Mouse (Mus musculus) R1 (cell line): Measurements from ENCODE around the gene Lin28b.

Source experiments
- DNase-seq: peaks from one replicate; pipeline ENCODE4 v3.0.0-alpha.2; 2018; ENCODE audit warnings: low read depth, low spot score

Lin28b gene

GRCm38 (mm10) chr10:45411741-45412140 lies 74.5 kb downstream of the Lin28b start:
- no peak for DNase-seq

DNA sequence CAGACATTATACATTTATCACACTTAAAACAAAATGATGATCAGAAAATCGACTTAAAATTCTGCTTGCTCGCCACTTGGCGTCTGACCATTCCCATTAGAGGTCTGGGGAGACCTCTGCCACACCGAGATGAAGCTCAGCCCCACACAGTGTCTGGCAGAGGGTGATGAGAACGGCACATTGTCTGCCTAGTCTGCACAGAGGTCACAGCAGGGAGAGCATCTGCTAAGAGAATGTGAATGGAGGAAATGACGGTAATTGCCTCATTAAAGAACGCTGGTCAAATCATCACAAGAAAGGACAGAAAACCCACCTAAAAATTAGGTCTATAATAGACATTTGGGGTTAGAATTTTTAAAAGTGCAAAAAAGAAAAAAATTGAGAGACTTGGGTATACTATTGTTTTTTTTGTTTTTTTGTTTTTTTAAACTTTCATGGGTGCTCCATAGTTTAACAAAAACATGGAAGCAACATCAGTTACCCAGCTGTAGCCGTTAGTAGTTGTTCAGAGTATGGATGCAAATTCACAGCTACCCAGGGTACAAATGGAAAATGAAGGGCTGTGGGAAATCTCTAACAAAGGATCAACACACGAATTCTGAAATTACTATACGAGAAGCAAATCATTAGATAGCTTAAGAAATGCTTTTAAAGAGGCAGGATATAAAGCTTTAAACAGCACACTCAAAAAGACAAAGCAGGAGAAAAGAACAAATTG lies 75.4 kb downstream of the Lin28b start:
- peak; percentile 11 for DNase-seq

GRCm38 (mm10) chr10:45399702-45400243 lies 86.4 kb downstream of the Lin28b start:
- DNase-seq = no peak

DNA sequence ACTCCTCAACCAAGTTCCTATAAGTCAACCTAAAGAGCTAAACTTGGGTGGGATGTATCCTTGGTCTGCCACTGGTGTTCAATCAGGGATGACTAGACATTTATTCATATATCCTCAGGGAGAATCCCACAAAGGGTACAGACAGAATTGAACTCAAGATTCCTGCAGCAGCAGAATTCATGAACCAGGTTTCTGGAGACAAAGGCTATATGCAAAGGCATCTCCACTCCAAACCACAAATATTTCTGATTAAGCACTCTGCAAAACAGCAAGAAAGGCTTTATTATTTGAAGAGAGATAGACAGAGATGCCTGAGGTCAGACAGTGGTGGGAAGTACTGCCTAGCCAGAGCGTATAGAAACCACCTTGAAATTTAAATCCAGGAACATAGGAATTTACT lies 88.0 kb downstream of the Lin28b start:
- DNase-seq = no peak

DNA sequence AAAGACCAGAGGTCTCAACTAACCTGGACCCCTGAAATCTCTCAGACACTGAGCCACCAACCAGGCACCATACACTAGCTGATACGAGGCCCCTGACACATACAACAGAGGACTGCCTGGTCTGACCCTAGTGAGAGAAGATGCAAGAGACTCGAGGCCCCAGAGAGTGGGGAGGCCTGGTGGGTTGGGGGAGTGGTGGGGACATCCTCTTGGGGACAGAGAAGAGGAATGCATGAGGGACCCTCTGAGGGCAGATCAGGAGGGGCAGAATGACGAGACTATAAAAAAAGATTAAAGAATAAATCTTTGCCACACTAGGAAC lies 103.6 kb downstream of the Lin28b start:
- DNase-seq = no peak

DNA sequence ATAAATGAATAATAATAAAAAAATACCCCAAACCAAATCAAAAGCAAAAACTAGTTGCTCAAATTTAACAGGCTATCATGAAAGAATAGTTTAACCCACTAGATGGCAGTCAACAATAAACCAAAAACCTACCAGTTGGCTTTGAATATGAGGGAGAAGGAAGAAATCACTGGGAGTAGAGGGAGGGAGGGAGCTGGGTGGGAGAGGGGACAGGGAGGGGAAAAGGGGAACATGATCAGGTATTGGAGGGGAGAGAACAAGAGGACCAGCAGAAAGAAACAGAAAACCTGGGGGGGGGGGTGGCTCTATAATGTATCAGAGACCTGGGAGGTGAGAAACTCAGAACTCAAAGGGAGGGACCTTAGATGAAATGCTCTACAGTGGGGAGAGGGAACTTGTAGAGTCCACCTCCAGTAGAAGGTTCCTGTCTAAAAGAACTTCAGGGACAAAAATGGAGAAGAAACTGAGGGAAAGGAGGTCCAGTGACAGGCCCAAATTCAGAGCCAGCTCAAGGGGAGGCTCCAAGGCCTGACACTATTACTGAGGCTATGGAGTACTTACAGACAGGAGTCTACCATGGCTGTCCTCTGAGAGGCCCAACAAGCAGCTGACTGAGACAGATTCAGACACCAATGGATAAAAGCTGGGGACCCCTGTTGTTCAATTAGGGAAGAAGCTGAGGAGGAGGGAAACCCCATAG lies 104.1 kb downstream of the Lin28b start:
- peak; percentile 17 for DNase-seq

DNA sequence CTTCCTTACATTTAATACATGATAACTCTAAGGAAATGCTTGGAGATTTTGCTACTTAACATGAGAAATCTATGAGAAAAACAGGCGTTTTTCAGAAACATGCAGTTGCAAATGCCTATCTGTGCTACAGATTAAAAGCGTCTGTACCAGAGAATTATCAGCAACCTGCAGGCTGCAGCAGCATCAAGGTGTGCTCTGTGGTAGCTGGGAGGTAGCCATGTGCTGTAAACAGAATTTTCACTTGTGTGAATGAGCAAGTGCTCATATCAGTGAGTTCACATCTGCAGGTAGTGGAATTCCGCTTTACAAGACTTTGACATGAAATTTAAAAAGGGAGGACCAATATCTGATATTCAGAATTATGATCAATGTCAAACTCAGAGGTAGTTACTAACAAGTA lies 107.9 kb downstream of the Lin28b start:
- no peak for DNase-seq

- peak; percentile 74 for DNase-seq
Measured at GRCm38 (mm10) chr10:45372994-45373692, 113.1 kb downstream of the Lin28b start.

- no peak for DNase-seq
Measured at GRCm38 (mm10) chr10:45370545-45370944, 115.7 kb downstream of the Lin28b start.

GRCm38 (mm10) chr10:45369639-45370038 lies 116.6 kb downstream of the Lin28b start:
- no peak for DNase-seq

GRCm38 (mm10) chr10:45366987-45367705 lies 119.0 kb downstream of the Lin28b start:
- no peak for DNase-seq

GRCm38 (mm10) chr10:45363396-45363795 lies 122.8 kb downstream of the Lin28b start:
- DNase-seq = no peak

DNA sequence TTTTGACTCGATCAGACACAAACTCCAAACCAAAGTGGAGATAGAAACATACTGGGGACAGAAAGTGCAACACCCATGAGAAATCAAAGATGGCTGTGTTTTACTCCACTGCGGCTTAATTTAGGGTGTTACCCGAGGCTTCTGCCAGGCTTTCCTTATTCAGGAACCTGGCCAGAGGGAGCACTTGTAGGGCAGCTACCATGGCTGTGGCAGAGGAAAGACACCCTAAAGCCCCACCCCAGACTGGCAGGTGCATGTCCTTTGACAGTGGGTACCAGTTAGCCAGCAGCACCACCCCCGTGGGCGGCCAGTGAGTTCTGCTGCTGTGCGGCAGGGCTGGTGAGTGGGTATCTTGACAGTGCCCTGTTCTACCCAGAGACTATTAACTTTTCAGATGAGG lies 130.1 kb downstream of the Lin28b start:
- no peak for DNase-seq

- DNase-seq = peak; percentile 39
Measured at GRCm38 (mm10) chr10:45348143-45348542, 138.1 kb downstream of the Lin28b start.

DNA sequence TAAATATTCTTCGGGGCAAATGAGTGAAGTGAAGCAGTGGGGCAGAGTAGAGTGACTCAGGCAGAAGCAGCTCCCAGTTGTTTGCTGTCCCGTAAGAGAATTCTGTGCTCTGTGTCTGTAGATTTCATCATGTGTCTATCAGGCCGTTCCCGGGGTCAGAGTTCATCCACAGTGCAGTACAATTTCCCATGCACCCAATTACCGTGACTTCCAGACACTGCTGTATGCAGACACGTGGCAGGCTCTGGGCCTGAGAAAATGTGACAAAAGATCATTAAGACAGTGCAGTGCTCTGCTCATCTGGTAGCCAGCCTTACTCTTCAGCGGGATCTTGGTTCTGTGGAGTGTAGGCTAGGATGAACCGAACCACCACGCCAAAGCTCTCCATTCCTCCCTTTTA lies 141.0 kb downstream of the Lin28b start:
- DNase-seq = no peak

GRCm38 (mm10) chr10:45344381-45344780 lies 141.8 kb downstream of the Lin28b start:
- DNase-seq = peak; percentile 54

DNA sequence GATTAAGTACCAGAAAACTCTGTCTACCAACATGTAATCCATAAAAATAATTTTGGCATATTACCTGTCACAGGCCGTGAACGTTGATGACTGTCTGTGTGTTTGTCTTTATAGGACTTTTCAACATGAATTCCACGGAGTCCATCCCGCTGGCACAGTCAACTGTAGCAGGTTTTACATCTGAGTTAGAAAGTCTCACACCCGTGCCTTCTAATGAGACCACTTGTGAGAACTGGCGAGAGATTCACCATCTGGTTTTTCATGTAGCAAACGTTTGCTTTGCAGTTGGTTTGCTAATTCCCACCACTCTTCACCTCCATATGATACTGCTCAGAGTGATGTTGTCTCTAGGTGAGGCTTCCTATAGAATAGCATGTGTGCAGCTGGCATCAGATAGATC lies 147.1 kb downstream of the Lin28b start:
- DNase-seq = no peak

GRCm38 (mm10) chr10:45335434-45336422 lies 150.5 kb downstream of the Lin28b start, which contains the start of gene Bves:
TSS of gene Bves (plus strand) at chr10:45335772.
- DNase-seq = peak; percentile 44

DNA sequence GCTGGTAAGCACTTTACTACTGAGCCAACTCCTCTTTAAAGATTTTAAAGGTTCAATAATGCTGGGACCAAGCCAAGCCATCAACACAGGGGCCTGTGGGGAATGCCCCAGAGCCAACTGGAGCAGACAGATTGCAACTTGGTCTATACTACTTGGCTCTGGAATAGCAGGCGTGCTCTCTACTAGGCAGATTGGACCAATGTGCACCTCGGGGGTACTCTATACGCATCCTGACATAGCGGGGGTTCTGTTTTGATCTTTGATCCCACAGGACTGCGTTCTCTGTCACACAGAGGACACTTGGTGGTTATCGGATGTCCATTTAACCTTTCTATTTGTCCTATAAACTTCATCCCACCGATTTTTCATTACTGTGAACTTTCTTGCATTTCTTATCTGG lies 151.3 kb downstream of the Lin28b start:
- DNase-seq = peak; percentile 17

GRCm38 (mm10) chr10:45328196-45329000 lies 157.8 kb downstream of the Lin28b start:
- no peak for DNase-seq
